Mouse (Mus musculus): ENCODE data around the gene Luc7l3.
A peak's percentile ranks its signal among the peaks of the same experiment; 100 is the strongest.
"Not testable (repeated sequence)": the region's sequence is repeated elsewhere in the genome, so short reads cannot be mapped to it uniquely, and the experiment has no call there.

The Luc7l3 gene

DNA sequence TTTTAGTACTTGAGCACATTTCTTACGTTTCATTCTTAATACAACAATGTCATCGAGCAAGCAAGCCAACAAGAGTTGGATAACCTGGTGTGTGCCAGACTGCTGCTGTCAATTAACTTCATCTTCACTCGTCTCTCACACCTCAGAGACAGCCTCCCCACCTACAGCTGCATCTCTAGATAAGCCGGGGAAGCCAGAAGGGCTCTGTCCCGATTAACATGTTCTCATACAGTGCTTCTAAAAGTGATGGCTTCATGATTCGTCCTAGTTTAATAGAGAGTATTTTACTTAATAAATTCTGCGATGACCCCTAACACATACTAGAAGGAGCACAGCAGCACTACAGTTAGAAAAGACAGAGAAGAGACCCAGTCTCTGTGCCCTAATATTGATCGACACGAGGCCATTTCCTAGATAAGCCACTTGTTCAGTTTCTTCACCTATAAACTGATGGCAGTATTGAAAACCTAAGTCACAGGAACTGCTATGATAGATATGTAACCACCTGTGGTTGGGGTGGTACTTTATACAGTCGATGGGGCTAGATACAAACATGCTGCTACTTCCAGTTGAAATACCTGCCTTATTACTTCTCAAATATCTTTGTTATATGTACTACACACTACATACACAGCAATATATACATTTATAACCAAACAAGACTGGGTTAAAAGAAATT lies 31.6 kb downstream of the Luc7l3 start:
- no peak for DNase-seq (ENCODE audit: low spot score)

DNA sequence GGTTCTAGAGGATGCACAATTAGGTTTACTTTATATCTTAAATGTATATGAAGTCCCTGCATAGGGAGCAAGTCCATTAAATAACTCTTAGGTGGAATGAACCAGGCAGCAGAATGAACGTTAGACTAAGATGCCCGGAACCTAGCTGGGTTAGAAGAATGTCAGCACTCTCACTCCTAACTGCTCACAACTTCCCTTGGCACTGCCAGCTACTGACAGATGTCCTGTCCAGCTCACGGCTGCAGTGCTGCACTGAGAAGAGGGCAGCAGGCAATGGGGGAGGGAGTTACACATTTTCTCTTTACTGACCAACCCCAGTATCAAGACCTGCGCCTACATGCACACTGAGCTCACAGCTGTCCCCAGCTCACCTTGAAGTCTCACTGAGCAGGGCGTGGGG lies 34.7 kb downstream of the Luc7l3 start:
- DNase-seq (ENCODE audit: low spot score) = no peak

DNA sequence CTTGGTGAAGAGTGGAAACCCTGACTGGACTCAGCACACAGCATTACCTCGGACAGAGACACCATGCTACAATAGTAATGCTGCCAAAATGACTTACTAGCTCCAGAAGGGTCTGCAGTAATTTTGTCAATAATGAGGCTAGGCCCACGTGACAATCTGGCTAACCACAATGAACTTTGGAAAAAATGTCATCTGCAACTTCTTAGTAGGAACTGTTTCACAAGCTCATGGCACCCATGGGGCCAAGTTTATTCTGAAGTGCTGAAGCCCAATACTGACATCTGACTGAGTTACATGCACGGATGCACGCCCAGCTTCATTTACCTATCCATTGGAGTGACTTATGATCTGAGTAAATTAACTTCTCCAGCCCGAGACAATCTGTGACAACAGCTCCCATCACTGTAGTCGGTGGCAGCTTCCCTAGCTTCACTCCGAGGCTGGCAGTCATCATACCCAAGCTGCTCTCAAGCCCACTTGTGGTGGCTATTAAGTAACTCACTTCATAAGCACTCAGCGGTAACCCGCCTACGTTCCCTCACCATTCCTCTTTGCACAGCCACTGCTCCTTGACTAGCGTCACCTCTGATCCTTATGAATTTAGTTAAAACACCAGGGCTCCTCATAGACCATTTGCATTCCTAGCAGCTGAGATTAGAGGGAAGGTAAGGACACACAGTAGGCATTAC lies 35.8 kb downstream of the Luc7l3 start:
- DNase-seq (ENCODE audit: low spot score) = peak; percentile 72

DNA sequence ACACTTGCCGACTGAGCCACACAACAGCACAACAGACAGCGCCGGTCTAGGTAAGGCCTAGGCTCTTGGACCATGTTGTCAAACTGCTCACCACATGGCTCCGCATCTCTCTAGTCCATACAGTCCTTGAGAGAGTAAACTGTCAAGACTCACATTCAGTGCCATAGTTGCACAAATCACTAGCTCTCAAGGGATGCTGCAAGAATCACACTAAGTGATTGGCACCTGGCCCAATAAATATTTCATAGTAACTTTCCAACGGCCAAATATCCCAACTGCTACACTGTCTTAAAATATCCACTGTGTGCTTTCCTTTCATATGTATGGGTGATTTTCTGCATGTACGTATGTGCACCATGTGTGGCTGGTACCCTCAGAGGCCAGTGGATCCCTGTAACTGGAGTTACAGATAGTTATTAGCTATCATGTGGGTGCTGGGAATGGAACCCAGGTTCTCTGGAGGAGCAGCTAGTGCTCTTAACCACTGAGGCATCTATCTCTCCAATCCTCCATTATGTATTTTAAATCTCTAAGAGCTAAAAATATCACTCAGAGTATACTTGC lies 38.2 kb downstream of the Luc7l3 start:
- peak; percentile 54 for DNase-seq (ENCODE audit: low spot score)

DNA sequence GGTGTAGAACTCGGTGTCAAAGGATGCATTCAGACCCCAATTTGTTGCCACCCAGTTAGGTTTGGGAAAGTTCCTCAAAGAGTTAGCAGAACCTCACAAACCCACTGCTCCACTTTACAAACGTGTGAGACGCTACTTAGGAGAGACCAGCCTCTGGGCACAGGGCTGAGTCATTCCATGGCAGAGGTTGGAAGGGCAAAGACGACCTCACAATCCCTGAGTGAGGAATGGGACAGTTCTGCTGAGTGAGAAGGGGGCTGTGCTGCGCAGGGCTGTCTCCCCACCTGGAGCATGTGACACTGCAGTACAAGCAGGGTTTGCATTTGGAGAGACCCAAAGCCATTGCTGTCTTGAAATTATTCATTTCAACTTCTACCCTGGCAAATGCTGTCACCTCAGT lies 39.5 kb downstream of the Luc7l3 start:
- peak; percentile 59 for DNase-seq (ENCODE audit: low spot score)

DNA sequence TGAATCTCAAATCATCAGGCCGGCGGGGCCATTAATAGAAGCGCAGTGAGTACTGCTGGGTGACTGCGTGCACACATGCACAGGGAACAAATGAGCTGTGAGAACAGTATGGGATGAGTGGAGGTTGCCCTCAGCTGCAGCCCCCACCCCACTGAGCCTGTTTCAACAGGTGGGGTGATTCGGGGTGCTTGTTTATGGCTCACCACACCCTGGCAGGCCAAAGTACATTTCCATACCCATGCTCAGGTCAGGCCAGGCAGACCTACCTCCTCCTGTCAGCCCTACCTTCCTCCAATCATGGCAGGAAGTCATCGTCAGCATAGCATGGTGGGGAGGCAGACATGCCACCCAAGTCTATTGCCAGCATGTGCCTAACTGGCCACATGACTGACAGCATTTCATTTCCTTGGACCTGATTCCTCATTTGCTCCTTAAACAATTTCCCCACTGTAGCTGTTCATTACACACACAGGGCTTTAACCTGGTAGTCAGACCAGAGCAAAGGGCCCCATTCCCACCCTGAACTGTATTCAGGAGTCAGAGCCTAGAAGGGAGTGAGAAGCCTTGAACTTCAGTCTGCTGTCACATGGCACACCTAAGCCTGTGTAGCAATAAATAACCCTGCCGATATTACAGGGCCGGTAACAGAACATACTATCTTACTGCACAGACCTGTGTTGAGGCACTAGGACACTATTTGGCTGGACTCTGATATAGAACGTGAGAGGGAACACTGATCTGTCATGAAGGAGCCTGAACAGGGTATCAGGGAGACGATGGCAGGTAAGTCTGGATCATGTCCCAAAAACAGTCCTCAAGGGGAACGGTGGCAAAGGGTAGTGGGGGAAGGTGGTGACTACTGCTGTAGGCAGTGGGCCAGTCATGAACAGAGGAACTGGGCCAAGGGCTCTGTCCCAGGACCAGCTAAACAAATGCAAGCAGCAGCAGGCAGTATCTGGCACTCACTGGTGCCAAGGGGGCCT lies 40.3 kb downstream of the Luc7l3 start, which contains the start of gene Gm21885:
TSS of gene Gm21885 (plus strand) at position 675 of the 983 bp plus-strand sequence.
- peak; percentile 86 for DNase-seq (ENCODE audit: low spot score)

DNA sequence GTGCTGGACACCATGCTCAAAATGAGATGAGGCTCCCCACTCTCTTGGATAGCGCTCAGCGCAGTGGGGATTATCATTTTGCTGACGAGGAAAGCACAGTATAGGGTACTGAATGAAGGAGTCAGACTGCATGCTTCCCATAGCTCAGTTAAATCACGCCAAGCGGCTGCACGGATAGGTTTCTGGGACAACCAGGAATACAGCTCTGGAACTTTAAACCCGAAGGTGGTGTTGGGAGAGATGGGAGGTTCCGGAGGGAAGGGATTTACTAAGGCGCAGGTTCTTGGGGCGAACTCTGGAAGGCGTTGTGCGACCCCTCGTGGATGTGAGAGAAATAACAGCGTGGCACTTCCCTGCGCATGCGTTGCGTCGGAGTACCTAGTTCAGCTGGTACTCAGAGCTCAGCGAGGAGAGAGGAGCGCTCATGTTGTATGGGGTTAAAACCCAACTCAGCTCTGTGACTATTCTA lies 44.9 kb downstream of the Luc7l3 start:
- peak; percentile 96 for DNase-seq (ENCODE audit: low spot score)

DNA sequence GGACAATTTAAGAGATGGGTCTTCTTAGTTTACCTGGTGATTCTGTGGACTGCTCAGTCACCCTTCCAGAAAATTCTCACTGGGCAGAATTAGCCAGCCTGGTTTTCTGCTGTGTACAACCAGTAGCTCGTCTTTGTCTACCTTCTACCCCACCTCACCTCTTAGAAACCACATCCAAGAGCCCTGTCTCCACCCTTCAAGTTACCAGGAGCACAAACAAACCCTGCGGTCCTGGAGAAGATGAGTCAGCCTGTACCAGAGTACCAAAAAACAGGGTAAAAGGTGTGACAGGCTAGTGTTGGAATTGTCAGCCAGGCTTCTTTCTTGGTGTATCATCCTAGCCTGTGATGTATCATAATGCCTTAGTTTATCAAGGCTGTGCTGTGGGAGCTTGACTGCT lies 46.1 kb downstream of the Luc7l3 start:
- no peak for DNase-seq (ENCODE audit: low spot score)

DNA sequence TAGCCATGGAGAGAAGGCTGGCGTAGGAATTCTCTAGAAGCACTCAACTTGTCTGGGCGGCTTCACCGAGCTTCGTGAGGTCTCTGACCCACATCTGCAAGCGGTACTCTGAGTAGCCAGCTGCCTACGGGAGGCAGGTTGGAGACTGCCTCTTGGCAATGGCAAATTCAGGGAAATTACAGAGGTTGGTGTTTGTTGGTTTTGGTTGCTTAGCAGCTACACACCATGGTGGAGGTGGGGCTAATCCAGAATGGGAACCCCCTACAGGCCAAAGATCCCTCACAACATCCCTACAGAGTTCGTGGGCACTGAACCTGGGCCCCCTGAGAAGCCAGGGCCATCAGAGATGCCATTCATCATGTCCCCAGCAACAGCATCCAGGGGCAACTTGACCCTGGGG lies 46.6 kb downstream of the Luc7l3 start:
- no peak for DNase-seq (ENCODE audit: low spot score)

DNA sequence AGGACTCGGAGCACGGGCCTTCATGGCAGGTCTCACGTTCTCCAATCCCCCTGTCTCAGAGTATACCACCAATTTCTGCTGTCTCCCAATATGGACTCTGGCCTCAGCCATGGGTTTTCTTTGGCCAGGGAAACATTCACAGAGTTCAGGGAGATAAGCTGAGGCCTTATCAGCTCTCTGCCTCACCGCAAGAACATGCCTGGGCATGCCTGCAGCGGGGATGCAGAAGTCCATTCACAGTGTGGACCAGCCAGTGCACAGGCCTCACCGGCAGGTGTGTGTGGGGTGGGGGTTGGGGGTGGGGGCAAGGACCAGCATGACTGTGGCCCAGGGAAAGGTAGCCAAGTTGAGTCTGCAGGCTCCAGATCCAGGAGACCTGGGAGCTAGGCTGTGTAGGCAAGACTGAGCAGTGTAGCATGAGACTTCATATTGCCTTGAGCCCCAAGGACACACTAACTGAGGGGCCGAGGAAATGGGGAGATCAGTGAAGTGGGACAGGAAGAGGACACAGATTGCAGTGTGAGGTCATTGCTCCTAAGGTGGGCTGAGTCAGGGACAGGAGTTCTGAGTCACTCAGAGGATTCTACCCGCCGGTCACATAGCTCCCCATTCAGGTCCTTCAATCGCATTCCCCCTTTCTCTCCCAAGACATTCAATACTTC lies 47.5 kb downstream of the Luc7l3 start:
- no peak for DNase-seq (ENCODE audit: low spot score)

DNA sequence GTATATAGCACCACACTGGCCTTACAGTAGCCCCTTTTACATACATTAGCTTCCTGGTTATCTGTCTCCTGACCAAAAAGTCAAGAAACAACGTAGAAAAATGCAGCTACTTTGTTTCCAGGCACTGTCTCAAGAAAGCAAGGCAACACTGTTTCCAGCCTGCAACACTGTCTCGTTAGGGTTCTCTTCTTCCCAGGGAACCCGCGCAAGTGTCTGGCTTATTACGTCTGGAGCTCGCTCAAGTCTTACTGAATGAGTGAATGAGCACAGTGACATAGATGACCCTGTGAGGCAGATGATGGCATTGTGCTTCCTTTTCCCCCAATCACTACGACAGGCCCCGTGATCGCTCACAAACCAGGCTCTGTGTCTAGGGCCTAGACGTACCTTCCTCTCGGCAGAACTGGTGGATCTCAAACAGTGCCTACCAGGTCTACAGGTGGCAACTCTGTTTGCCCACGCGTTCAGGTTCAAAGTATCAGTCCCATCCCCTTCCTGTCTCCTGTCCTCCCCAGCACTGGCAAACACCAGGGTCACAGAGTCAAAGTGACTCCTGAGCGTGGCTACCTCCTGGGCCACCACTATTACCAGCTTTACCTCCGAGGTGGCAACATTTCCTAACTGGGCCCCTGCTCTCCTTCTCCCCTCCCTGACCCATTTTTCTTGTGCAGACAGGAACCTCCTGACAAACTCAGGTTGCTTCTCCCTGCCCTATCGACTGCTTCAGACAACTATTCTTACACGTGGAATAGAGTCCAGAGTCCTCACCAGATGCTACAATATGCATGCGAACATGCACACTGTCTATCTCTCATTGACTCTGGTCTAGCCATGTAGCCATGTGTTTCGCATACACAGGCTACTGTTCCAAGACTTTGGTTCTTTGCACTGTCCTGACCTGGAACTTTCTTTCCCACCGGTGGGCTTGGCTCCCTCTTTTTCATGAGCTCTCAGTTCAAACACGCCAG lies 48.5 kb downstream of the Luc7l3 start:
- DNase-seq (ENCODE audit: low spot score) = no peak

DNA sequence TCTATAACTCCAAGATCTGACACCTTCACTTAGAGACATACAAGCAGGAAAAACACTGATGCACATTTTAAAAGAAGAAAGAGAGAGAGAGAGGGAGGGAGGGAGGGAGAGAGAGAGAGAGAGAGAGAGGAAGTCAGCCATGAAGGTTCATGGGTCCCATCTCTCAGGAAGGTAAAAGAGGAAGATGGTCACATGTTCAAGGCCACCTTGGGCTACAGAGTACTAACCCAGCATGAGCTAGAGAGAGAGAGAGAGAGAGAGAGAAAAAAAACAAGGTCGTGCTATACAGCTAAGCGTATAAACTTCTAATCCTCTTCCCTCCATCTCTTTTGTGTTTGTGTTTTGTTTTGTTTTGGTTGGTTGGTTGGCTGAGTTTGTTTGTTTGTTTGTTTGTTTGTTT lies 50.8 kb downstream of the Luc7l3 start:
- no peak for DNase-seq (ENCODE audit: low spot score)

DNA sequence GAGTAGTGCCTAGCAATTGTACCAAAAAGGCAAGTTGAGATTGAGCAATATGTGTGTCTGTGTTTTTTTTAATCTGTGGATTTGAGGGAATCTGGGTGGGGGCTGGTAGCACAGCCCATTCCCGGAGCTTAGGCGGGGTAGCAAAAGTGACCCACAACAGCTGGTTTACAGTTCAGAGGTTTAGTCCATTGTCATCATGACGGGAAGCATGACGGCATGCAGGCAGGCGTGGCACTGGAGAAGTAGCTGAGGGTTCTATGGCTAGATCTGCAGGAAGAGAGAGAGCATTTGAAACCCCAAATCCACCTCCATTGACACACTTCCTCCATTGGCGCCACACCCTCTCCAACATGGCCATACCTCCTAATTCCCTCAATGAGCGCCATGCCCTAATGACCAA lies 51.9 kb downstream of the Luc7l3 start:
- DNase-seq (ENCODE audit: low spot score) = no peak

DNA sequence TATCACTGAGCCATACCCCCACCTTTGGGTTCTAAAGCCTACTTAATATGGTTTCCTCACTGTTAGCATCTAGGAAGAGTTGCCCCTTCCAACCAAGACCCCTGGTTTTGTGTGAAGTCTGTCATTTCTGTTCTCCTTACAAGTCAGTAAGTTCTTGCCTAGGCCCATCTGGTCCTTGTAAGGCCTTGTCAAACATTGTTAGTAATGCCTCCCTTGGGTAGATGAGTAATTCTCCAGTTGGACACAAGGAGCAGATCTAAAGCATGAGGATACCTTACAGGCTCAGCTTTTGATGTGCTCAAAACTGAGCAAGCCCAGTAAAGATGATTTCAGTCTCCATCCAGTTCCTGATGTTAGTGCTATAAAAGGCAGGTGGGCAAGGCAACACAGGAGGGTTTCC lies 53.0 kb downstream of the Luc7l3 start:
- no peak for DNase-seq (ENCODE audit: low spot score)

DNA sequence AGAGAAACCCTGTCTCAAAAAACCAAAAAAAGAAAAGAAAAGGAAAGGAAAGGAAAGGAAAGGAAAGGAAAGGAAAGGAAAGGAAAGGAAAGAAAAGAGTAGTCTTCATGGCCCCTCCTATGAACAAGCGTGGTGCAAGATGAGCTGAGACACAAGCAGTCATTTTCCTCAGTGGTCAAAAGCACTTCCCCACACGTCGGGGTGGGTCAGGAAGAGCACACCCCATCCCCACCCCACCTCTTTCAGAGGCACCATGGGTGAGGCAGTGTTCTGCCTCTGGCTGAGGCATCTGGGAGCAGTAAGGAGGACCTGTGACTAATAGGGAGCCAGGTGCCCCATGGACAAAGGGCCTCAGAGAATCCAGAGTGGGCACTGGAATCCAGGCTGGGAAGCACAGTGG lies 55.6 kb downstream of the Luc7l3 start:
- DNase-seq (ENCODE audit: low spot score) = not testable (repeated sequence)

DNA sequence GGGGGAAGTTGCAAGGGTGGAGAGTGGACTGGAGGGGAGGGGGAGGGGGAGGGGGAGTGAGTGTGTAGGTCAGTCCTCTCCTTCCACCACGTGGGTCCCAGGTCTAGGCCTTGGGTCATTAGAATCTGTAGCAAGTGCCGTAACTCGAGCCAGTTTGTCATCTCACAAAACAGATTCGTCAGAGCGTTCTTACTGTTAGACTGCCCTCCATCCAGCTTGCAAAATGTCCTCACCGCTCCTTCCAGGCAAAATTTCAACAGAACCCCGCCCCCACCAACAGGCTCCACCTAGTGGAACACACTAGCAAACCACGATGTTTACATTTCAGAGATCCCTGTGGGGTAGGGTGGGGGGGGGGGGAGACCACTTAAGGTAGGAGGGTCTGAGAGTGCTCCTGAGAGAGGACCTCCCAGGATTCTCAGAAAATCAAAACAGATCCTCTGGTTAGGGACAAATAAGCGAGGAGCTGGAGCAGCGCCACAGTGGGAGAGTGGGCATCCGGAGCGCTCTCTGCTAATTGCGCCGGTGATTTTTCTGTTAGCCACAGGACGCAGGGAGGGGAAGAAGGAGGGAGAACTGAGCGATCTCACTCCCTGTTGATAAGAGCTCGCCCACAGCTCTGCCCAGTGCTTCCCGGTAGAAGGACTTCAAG lies 56.5 kb downstream of the Luc7l3 start:
- DNase-seq (ENCODE audit: low spot score) = peak; percentile 82

DNA sequence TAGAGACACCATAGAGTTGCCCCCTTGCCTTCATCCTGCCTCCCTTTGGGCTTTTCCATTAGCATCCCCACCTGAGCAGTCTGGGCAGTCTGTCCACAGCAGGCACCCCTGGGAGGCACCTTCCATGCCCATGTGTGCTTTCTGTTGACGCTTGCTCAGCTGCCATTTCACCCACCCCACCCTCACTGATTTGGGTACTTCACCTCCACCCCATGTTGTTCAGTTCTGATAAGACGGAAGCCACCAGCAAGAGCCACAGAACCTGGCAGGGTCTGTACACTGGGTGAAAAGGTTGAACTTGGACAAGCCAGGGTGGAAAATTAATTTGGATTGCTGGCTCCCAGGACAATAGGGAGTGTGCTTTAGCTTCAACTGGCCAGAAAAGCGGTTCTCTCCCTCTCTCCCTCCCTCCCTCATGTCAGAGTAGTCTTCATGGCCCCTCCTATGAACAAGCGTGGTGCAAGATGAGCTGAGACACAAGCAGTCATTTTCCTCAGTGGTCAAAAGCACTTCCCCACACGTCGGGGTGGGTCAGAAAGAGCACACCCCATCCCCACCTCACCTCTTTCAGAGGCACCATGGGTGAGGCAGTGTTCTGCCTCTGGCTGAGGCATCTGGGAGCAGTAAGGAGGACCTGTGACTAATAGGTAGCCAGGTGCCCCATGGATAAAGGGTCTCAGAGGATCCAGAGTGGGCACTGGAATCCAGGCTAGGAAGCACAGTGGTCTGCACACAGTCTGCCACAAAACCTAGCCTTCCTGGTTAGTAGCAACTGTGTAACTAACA lies 60.0 kb downstream of the Luc7l3 start:
- no peak for DNase-seq (ENCODE audit: low spot score)

DNA sequence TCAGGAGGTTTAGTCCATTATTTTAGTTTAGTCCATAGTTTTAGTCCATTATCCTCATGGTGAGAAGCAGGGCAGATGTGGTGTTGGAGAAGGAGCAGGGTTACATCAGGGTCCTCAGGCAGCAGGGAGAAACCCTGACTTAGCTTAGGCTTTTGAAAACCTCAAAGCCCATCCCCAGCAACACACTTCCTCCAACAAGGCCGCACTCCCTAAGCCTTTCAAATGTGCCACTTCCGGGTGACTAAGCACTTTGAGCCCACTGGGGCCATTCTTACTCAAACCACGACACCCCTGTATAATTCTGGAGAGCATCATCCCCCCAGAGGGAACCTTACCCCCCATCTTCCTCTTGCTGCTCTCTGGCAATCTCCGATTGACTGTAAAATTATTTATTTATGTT lies 62.0 kb downstream of the Luc7l3 start:
- DNase-seq (ENCODE audit: low spot score) = no peak

DNA sequence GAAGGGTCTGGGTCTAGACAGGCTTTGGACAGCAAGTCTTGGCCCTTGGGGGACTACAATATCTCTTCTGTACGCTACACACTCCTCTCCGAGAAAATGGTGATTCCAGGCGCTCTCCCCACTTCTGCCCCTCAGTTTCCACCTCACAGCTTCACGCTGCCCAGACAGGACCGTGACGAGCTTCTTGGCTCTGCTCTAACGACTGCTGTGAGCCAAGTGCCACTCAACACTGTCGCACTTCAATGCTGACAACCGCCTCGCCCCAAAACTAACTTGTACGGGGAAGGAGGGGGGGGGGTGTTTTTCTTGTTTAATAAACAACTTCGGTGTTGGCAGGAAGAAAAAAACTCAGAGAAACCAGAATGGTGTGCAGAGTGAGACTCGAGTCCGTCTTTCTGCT lies 63.8 kb downstream of the Luc7l3 start:
- DNase-seq (ENCODE audit: low spot score) = no peak
